Mouse (Mus musculus) spleen, adult 2 months (tissue): Measurements from ENCODE around the gene 1810037I17Rik. TPM values are rescaled to one million over a fixed set of nuclear protein-coding genes. Genes with fewer than 3 reads are reported as not detected.
A peak's percentile ranks its signal among the peaks of the same experiment; 100 is the strongest.

Source experiments
- DNase-seq, 2 experiments: peaks; one replicate each; pipeline versions ENCODE4 v3.0.0 to v3.0.0-alpha.2; 2012 to 2021; ENCODE audit warnings: low spot score in 2 of 2, low read depth in 1 of 2
- H3K27ac ChIP-seq: fragments of 200-500 bp; 2 replicates; pipeline ENCODE4 v1.5.1; 2012; ENCODE audit warnings: low read length, inconsistent platforms; ENCODE audit not compliant: insufficient read depth
- H3K27me3 ChIP-seq: fragments of 200-500 bp; 2 replicates; pipeline ENCODE4 v1.6.1; 2012; ENCODE audit warnings: mild to moderate bottlenecking, moderate library complexity, low read length, inconsistent platforms; ENCODE audit not compliant: control insufficient read depth, insufficient read depth
- H3K36me3 ChIP-seq: fragments of 200-500 bp; 2 replicates; pipeline ENCODE4 v1.6.1; 2012; ENCODE audit warnings: mild to moderate bottlenecking, low read length, inconsistent platforms; ENCODE audit not compliant: control insufficient read depth, insufficient read depth
- H3K4me1 ChIP-seq: fragments of 200-500 bp; 2 replicates; pipeline ENCODE4 v1.6.1; 2011; ENCODE audit warnings: inconsistent platforms; ENCODE audit not compliant: control insufficient read depth, insufficient read depth, insufficient read length
- H3K4me3 ChIP-seq: fragments of 200-500 bp; 2 replicates; pipeline ENCODE4 v1.5.1; 2011; ENCODE audit warnings: mild to moderate bottlenecking, inconsistent platforms; ENCODE audit not compliant: insufficient read depth, insufficient read length; ENCODE audit errors: extremely low read depth
- CTCF ChIP-seq: fragments of 200-500 bp; IDR thresholded peaks from 2 replicates; pipeline ENCODE4 v1.5.1; 2011; ENCODE audit warnings: mild to moderate bottlenecking, inconsistent platforms; ENCODE audit not compliant: insufficient read depth, insufficient read length, insufficient replicate concordance; ENCODE audit errors: extremely low read depth
- POLR2A ChIP-seq: fragments of 200-500 bp; IDR thresholded peaks from 2 replicates; pipeline ENCODE4 v1.6.1; 2011; ENCODE audit warnings: low read depth, low read length, inconsistent platforms
- WGBS: fragments of 180-500 bp; shearing (Covaris S2); methylation state at CpG from one replicate; pipeline ENCODE4 v1.1.7; 2018; 5-methylcytosine and 5-hydroxymethylcytosine counted together
- polyA plus RNA-seq: library from polyadenylated mRNA; depleted of rRNA; stranded (reverse); fragments of >200 nt; gene quantifications from 2 replicates; pipeline ENCODE4 v1.2.3, GENCODE M21; 2012; rRNA removed

1810037I17Rik gene
- polyA plus RNA-seq = 16.0 and 18.9 TPM in 2 replicates

- WGBS = 1% methylated on average over 68 of the region's 68 CpGs
- TF ChIP-seq CTCF = peak; percentile 11; the same call in 1 of the 2 replicates
- TF ChIP-seq POLR2A = peak; percentile 63
- peak; percentile 77 to 92 for DNase-seq
- Histone ChIP-seq H3K27me3 (no peaks in the 10 kb centered on the region), H3K4me1 (no peaks in the 10 kb centered on the region), H3K27ac (peak within 1 kb of the TSS; percentile 73), H3K36me3 (peaks cover 3% of the 10 kb centered on the region; the same call in 1 of the 2 replicates), H3K4me3 (peak within 1 kb of the TSS; percentile 87)
These were observed at the start of gene 1810037I17Rik for GRCm38 (mm10) chr3:122924009-122924914. Gene 1810037I17Rik (plus strand): TSS chr3:122924203.

DNA sequence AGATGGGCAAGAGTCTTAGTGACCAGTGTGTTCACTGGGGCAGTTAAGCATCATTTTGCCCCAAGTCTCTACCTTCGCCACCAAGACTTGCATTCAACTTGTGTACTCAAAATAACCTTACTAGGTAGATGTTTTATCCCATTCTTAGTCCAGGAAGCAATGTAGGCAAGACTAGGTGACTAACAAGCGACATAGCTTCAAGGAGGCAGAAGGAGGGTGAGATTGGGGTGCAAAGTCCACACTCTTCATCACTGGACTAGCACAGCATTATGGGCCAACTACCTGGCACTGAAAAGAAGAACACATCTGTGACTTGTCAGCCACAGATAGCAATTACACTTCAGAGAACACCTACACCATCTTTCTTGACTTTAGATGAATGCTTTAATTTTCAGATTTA lies 47.1 kb upstream of the 1810037I17Rik start:
- 84% methylated on average over 2 of the region's 2 CpGs for WGBS
- no peaks in the 10 kb centered on the region for H3K36me3 ChIP-seq
- H3K27me3 ChIP-seq = no peaks in the 10 kb centered on the region
- no peak for DNase-seq
- TF ChIP-seq CTCF (no peak), POLR2A (no peak)
- H3K4me1 ChIP-seq = no peaks in the 10 kb centered on the region
- no peak overlapping the region for H3K4me3 ChIP-seq
- no peak overlapping the region for H3K27ac ChIP-seq

DNA sequence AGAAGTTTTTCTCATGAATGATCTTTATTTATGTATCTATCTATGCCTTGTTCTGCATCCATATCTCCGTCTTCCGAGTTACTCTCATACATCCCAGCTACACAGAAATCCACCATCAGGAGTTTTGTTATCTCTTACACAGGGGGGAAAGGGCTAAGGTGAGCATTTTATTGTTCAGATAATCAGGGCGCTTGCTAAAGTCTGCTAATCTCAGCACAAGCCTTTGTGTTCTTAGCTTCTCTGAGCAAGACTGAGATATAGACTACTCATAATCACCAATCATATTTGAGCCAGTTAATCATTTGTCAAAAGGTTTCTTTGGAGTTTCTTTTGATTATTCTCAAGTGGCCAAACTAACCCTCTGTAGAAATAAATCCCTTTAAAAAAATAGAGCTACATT lies 46.5 kb upstream of the 1810037I17Rik start:
- no peaks in the 10 kb centered on the region for H3K27me3 ChIP-seq
- no peak for TF ChIP-seq CTCF
- TF ChIP-seq POLR2A = no peak
- H3K4me1 ChIP-seq = no peaks in the 10 kb centered on the region
- 96% methylated on average over 3 of the region's 3 CpGs for WGBS
- DNase-seq = no peak
- no peaks in the 10 kb centered on the region for H3K36me3 ChIP-seq
- no peak overlapping the region for H3K27ac ChIP-seq
- no peak overlapping the region for H3K4me3 ChIP-seq

GRCm38 (mm10) chr3:122878705-122879315 lies 45.2 kb upstream of the 1810037I17Rik start:
- Histone ChIP-seq H3K36me3 (no peaks in the 10 kb centered on the region), H3K4me3 (no peak overlapping the region), H3K27me3 (no peaks in the 10 kb centered on the region), H3K27ac (no peak overlapping the region), H3K4me1 (no peaks in the 10 kb centered on the region)
- TF ChIP-seq CTCF = no peak
- no peak for TF ChIP-seq POLR2A
- 90% methylated on average over 8 of the region's 8 CpGs for WGBS
- no peak for DNase-seq

- H3K4me3 ChIP-seq = no peak overlapping the region
- TF ChIP-seq POLR2A = no peak
- no peak for TF ChIP-seq CTCF
- no peak overlapping the region for H3K27ac ChIP-seq
- WGBS = 83% methylated on average over 4 of the region's 4 CpGs
- H3K36me3 ChIP-seq = no peaks in the 10 kb centered on the region
- H3K27me3 ChIP-seq = no peaks in the 10 kb centered on the region
- no peak for DNase-seq
- no peaks in the 10 kb centered on the region for H3K4me1 ChIP-seq
These were observed 36.3 kb upstream of the 1810037I17Rik start for GRCm38 (mm10) chr3:122887505-122888301.

DNA sequence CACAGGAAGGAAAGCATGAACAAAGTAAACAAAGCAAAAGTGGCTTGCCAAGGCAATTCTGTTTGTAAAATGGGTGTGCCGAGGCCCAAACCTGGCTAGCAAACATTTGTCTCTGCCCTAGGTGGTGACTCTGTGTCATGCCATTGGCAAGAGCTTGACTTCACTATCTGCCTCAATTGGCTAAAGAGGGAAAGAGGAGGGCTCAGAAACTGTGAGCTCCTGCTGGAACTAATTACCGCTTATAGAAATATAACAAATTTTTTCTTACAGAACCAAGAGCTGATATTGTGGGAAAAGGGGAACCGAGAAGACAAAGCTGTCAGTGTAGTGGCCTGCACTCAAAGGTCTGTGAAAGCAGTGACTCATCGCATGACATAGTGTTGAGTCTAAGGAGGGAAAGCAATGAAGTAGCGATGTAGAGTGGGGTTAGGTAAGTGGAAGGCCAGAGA lies 35.6 kb upstream of the 1810037I17Rik start:
- no peak overlapping the region for H3K4me3 ChIP-seq
- TF ChIP-seq CTCF (no peak), POLR2A (no peak)
- H3K27ac ChIP-seq = no peak overlapping the region
- 62% methylated on average over 5 of the region's 5 CpGs for WGBS
- H3K4me1 ChIP-seq = no peaks in the 10 kb centered on the region
- DNase-seq = no peak
- no peaks in the 10 kb centered on the region for H3K36me3 ChIP-seq
- no peaks in the 10 kb centered on the region for H3K27me3 ChIP-seq
